ENCODE assay signal across 22 mouse cellular contexts in genomic region chr14:111239121-111239520, GRCm38 (mm10).
A peak's percentile ranks its signal among the peaks of the same experiment; 100 is the strongest.
DNase-seq lines count a peak whose midpoint lies in the region; ATAC-seq and TF ChIP-seq lines count a peak whose summit lies in the region.
"Had no signal": no experiment of that assay in that cellular context is flagged by ENCODE, and none has a peak within 500 bp of the region (broad histone marks: within the 10 kb centered on the region; RNA-seq: fewer than 3 reads in every experiment).

No protein-coding gene starts in this region.

- peak; percentile 44 for DNase-seq in forebrain, embryonic 14.5 days (ENCODE audit: low spot score)
- DNase-seq in neural tube, embryonic 11.5 days (ENCODE audit: low spot score), result no peak
- peak; percentile 64 for DNase-seq in brain, embryonic 14.5 days (ENCODE audit: low read depth)
- DNase-seq in B cell, adult 2 months, result no peak
- DNase-seq: adrenal gland, postnatal 10 days; cerebellum, adult 18-20 months; cerebellum, adult 9-10 months; cerebellum, postnatal 14 days; gastrocnemius, postnatal 10 days; gastrocnemius, postnatal 36 days; kidney, adult 2 months had no signal

- no peak overlapping the region for H3K4me2 ChIP-seq in forebrain, embryonic 14.5 days (ENCODE audit: low read length)
- H3K4me2 ChIP-seq in forebrain, embryonic 12.5 days, result no peak overlapping the region
- H3K4me2 ChIP-seq in neural tube, embryonic 11.5 days (ENCODE audit: low read depth), result no peak overlapping the region
- no peak overlapping the region for H3K4me2 ChIP-seq in neural tube, embryonic 15.5 days
- H3K4me2 ChIP-seq: embryonic facial prominence, embryonic 13.5 days; forebrain, embryonic 15.5 days; heart, embryonic 11.5 days; hindbrain, embryonic 14.5 days had no signal

- TF ChIP-seq POLR2A in brain, embryonic 14.5 days (IDR thresholded peaks at IDR 0.05; ENCODE audit: borderline replicate concordance, extremely low read depth, insufficient read depth, insufficient read length, poor library complexity, severe bottlenecking), result no peak

- H3K27ac ChIP-seq in forebrain, embryonic 14.5 days (ENCODE audit: low read depth, low read length), result no peak overlapping the region
- H3K27ac ChIP-seq in forebrain, embryonic 12.5 days, result no peak overlapping the region
- H3K27ac ChIP-seq in neural tube, embryonic 11.5 days (ENCODE audit: low read depth, low read length), result no peak overlapping the region
- no peak overlapping the region for H3K27ac ChIP-seq in neural tube, embryonic 15.5 days (replicated peaks)
- H3K27ac ChIP-seq: embryonic facial prominence, embryonic 10.5 days; embryonic facial prominence, embryonic 13.5 days; forebrain, embryonic 15.5 days; hindbrain, embryonic 10.5 days; hindbrain, embryonic 14.5 days had no signal

- no peak overlapping the region for H3K9ac ChIP-seq in forebrain, embryonic 14.5 days (ENCODE audit: low read length)
- H3K9ac ChIP-seq in forebrain, embryonic 12.5 days, result no peak overlapping the region
- H3K9ac ChIP-seq in neural tube, embryonic 11.5 days (ENCODE audit: low read length), result no peak overlapping the region
- no peak overlapping the region for H3K9ac ChIP-seq in neural tube, embryonic 15.5 days (replicated peaks)
- H3K9ac ChIP-seq: embryonic facial prominence, embryonic 13.5 days; forebrain, embryonic 15.5 days; hindbrain, embryonic 14.5 days had no signal

- no peaks in the 10 kb centered on the region for H3K4me1 ChIP-seq in forebrain, embryonic 14.5 days (ENCODE audit: control insufficient read depth, insufficient read depth, low read length)
- H3K4me1 ChIP-seq in forebrain, embryonic 12.5 days, result no peaks in the 10 kb centered on the region; the same call in 1 of the 2 replicates
- no peaks in the 10 kb centered on the region for H3K4me1 ChIP-seq in neural tube, embryonic 11.5 days (ENCODE audit: control insufficient read depth, insufficient read depth, low read length)
- no peaks in the 10 kb centered on the region for H3K4me1 ChIP-seq in neural tube, embryonic 15.5 days
- H3K4me1 ChIP-seq: embryonic facial prominence, embryonic 10.5 days; embryonic facial prominence, embryonic 13.5 days; forebrain, embryonic 15.5 days; hindbrain, embryonic 10.5 days had no signal

- TF ChIP-seq CTCF in brain, embryonic 14.5 days (IDR thresholded peaks at IDR 0.05; ENCODE audit: borderline replicate concordance, extremely low read depth, insufficient read depth, insufficient read length), result no peak

- H3K27me3 ChIP-seq in forebrain, embryonic 14.5 days (replicated peaks; ENCODE audit: control insufficient read depth, insufficient read depth, low read length), result no peaks in the 10 kb centered on the region
- no peaks in the 10 kb centered on the region for H3K27me3 ChIP-seq in forebrain, embryonic 12.5 days
- no peaks in the 10 kb centered on the region for H3K27me3 ChIP-seq in neural tube, embryonic 11.5 days (ENCODE audit: control insufficient read depth, insufficient read depth, low read length)
- H3K27me3 ChIP-seq in neural tube, embryonic 15.5 days (replicated peaks), result no peaks in the 10 kb centered on the region
- H3K27me3 ChIP-seq: embryonic facial prominence, embryonic 13.5 days; forebrain, embryonic 15.5 days; Patski had no signal

- ATAC-seq in forebrain, embryonic 14.5 days, result peak; percentile 44; the same call in 1 of the 2 replicates
- no peak for ATAC-seq in forebrain, embryonic 12.5 days (ENCODE audit: low FRiP score)
- ATAC-seq in neural tube, embryonic 11.5 days (ENCODE audit: insufficient read depth, low FRiP score, low TSS enrichment), result 0 out of 2 replicates have a peak, but pooled peaks have one; percentile 45
- ATAC-seq in neural tube, embryonic 15.5 days (ENCODE audit: low FRiP score), result no peak
- ATAC-seq: forebrain, embryonic 15.5 days; intestine, postnatal 0 days; Patski had no signal

- no peaks in the 10 kb centered on the region for H3K36me3 ChIP-seq in forebrain, embryonic 14.5 days (ENCODE audit: control insufficient read depth, insufficient read depth, low read length)
- H3K36me3 ChIP-seq in forebrain, embryonic 12.5 days (replicated peaks), result no peaks in the 10 kb centered on the region
- no peaks in the 10 kb centered on the region for H3K36me3 ChIP-seq in neural tube, embryonic 11.5 days (ENCODE audit: control insufficient read depth, insufficient read depth, low read length)
- H3K36me3 ChIP-seq in neural tube, embryonic 15.5 days, result no peaks in the 10 kb centered on the region
- H3K36me3 ChIP-seq: embryonic facial prominence, embryonic 10.5 days; embryonic facial prominence, embryonic 13.5 days; forebrain, embryonic 15.5 days; hindbrain, embryonic 10.5 days had no signal

- no peaks in the 10 kb centered on the region for H3K9me3 ChIP-seq in forebrain, embryonic 14.5 days (replicated peaks; ENCODE audit: control insufficient read depth, low read length)
- H3K9me3 ChIP-seq in forebrain, embryonic 12.5 days, result no peaks in the 10 kb centered on the region
- H3K9me3 ChIP-seq in neural tube, embryonic 11.5 days (ENCODE audit: control insufficient read depth, low read length), result no peaks in the 10 kb centered on the region
- no peaks in the 10 kb centered on the region for H3K9me3 ChIP-seq in neural tube, embryonic 15.5 days (replicated peaks)
- H3K9me3 ChIP-seq: embryonic facial prominence, embryonic 13.5 days; forebrain, embryonic 15.5 days had no signal

- WGBS in forebrain, embryonic 14.5 days, result 26% methylated on average over 2 of the region's 2 CpGs
- 43% methylated on average over 2 of the region's 2 CpGs for WGBS in forebrain, embryonic 12.5 days
- WGBS in neural tube, embryonic 11.5 days, result 55% methylated on average over 2 of the region's 2 CpGs
- 24% methylated on average over 2 of the region's 2 CpGs for WGBS in neural tube, embryonic 15.5 days

- no peak overlapping the region for H3K4me3 ChIP-seq in forebrain, embryonic 14.5 days (ENCODE audit: low read depth, low read length)
- H3K4me3 ChIP-seq in forebrain, embryonic 12.5 days (replicated peaks), result no peak overlapping the region
- H3K4me3 ChIP-seq in neural tube, embryonic 11.5 days (ENCODE audit: low read depth, low read length), result no peak overlapping the region
- H3K4me3 ChIP-seq in neural tube, embryonic 15.5 days (replicated peaks), result no peak overlapping the region
- H3K4me3 ChIP-seq: embryonic facial prominence, embryonic 10.5 days; embryonic facial prominence, embryonic 13.5 days; erythroblast, embryonic 14.5 days; forebrain, embryonic 15.5 days; hindbrain, embryonic 10.5 days had no signal

Comparison
In these comparisons a context has a peak if more than half of its experiments do, and no peak if none do; other contexts are left out.
1. ATAC-seq: peak in forebrain, embryonic 14.5 days (single experiment) and neural tube, embryonic 11.5 days (single experiment); none in forebrain, embryonic 12.5 days (single experiment) and neural tube, embryonic 15.5 days (single experiment).
2. DNase-seq: peak in forebrain, embryonic 14.5 days (single experiment) and brain, embryonic 14.5 days (single experiment); none in neural tube, embryonic 11.5 days (single experiment) and B cell, adult 2 months (0 of 2).